Mouse (Mus musculus) Muller cell, postnatal 12 days (primary cell): ENCODE results near the gene Copz2.
"Not testable (repeated sequence)": the region's sequence is repeated elsewhere in the genome, so short reads cannot be mapped to it uniquely, and the experiment has no call there.

Experiments
- DNase-seq: peaks from one replicate; pipeline ENCODE4 v3.0.0-alpha.2; 2015; ENCODE audit errors: inconsistent ontology term

Copz2 gene

GRCm38 (mm10) chr11:96828881-96829280 is 20.8 kb upstream of the Copz2 start:
- no peak for DNase-seq

GRCm38 (mm10) chr11:96829403-96829812 is 20.3 kb upstream of the Copz2 start:
- DNase-seq, result peak; percentile 96

- DNase-seq, result peak; percentile 100
These were observed 19.7 kb upstream of the Copz2 start, which contains the start of gene Nfe2l1 for GRCm38 (mm10) chr11:96829813-96830538. Nfe2l1 (minus strand) TSS chr11:96829968.

- DNase-seq, result no peak
These were observed 19.0 kb upstream of the Copz2 start for GRCm38 (mm10) chr11:96830539-96831216.

- DNase-seq, result no peak
These were observed 18.2 kb upstream of the Copz2 start for GRCm38 (mm10) chr11:96831516-96831915.

- DNase-seq, result no peak
These were observed 17.1 kb upstream of the Copz2 start for GRCm38 (mm10) chr11:96832541-96832940.

- DNase-seq, result no peak
These were observed 16.7 kb upstream of the Copz2 start for GRCm38 (mm10) chr11:96832973-96833372.

GRCm38 (mm10) chr11:96834127-96834526 is 15.5 kb upstream of the Copz2 start:
- no peak for DNase-seq

GRCm38 (mm10) chr11:96837298-96837697 is 12.4 kb upstream of the Copz2 start:
- peak; percentile 55 for DNase-seq

- DNase-seq, result no peak
These were observed 11.3 kb upstream of the Copz2 start for GRCm38 (mm10) chr11:96838341-96838740.

- DNase-seq, result no peak
These were observed 10.2 kb upstream of the Copz2 start for GRCm38 (mm10) chr11:96839428-96839827.

- DNase-seq, result no peak
These were observed 9.8 kb upstream of the Copz2 start for GRCm38 (mm10) chr11:96839877-96840276.

GRCm38 (mm10) chr11:96840290-96840689 is 9.4 kb upstream of the Copz2 start:
- no peak for DNase-seq

GRCm38 (mm10) chr11:96843627-96844026 is 6.0 kb upstream of the Copz2 start:
- no peak for DNase-seq

- no peak for DNase-seq
These were observed 2.4 kb upstream of the Copz2 start for GRCm38 (mm10) chr11:96847240-96847639.

GRCm38 (mm10) chr11:96848694-96849093 is 976 bp upstream of the Copz2 start:
- no peak for DNase-seq

- not testable (repeated sequence) for DNase-seq
These were observed 525 bp upstream of the Copz2 start for GRCm38 (mm10) chr11:96849145-96849544.

GRCm38 (mm10) chr11:96857446-96857845 is 7.8 kb downstream of the Copz2 start:
- no peak for DNase-seq

- DNase-seq, result no peak
These were observed 10.0 kb downstream of the Copz2 start for GRCm38 (mm10) chr11:96859635-96860034.

GRCm38 (mm10) chr11:96860564-96860963 is 10.9 kb downstream of the Copz2 start:
- peak; percentile 81 for DNase-seq

- peak; percentile 95 for DNase-seq
These were observed 11.8 kb downstream of the Copz2 start for GRCm38 (mm10) chr11:96861446-96861845.

- DNase-seq, result peak; percentile 98
These were observed 12.2 kb downstream of the Copz2 start for GRCm38 (mm10) chr11:96861878-96862289.

GRCm38 (mm10) chr11:96862534-96862933 is 12.9 kb downstream of the Copz2 start:
- DNase-seq, result peak; percentile 69
